Mouse (Mus musculus) hindbrain, postnatal 0 days (tissue): ENCODE results near the gene Erh. TPM values are rescaled to one million over a fixed set of nuclear protein-coding genes. Genes with fewer than 3 reads are reported as not detected.

Source experiments
- ATAC-seq: fragments of 200-750 bp; cut with Nextera tagmentation; 2 replicates; pipeline ENCODE4 v1.8.0; 2017; ENCODE audit warnings: mild to moderate bottlenecking, moderate TSS enrichment, moderate library complexity
- DNase-seq: peaks from one replicate; pipeline ENCODE4 v3.0.0-alpha.2; 2015; ENCODE audit warnings: low spot score
- H3K27ac ChIP-seq: fragments of 300-500 bp; sonication (generic); 2 replicates; pipeline ENCODE4 v1.5.1; 2014; ENCODE audit warnings: mild to moderate bottlenecking
- H3K27me3 ChIP-seq: fragments of 300-500 bp; sonication (generic); 2 replicates; pipeline ENCODE4 v1.6.1; 2014; ENCODE audit warnings: low read length, mixed read lengths; ENCODE audit not compliant: insufficient read depth
- H3K36me3 ChIP-seq: fragments of 300-500 bp; sonication (generic); 2 replicates; pipeline ENCODE4 v1.6.1; 2014; ENCODE audit warnings: low read length, mixed read lengths; ENCODE audit not compliant: insufficient read depth
- H3K4me1 ChIP-seq: fragments of 300-500 bp; sonication (generic); 2 replicates; pipeline ENCODE4 v1.6.1; 2014; ENCODE audit warnings: antibody characterized with exemption, low read length, mixed read lengths; ENCODE audit not compliant: insufficient read depth
- H3K4me2 ChIP-seq: fragments of 300-500 bp; sonication (generic); 2 replicates; pipeline ENCODE4 v1.6.1; 2014; ENCODE audit warnings: low read depth, mild to moderate bottlenecking, low read length, moderate library complexity, mixed read lengths
- H3K4me3 ChIP-seq: fragments of 300-500 bp; sonication (generic); 2 replicates; pipeline ENCODE4 v1.5.1; 2014; ENCODE audit warnings: low read length
- H3K9ac ChIP-seq: fragments of 300-500 bp; sonication (generic); replicated peaks from 2 replicates; pipeline ENCODE4 v1.6.1; 2014; ENCODE audit warnings: mild to moderate bottlenecking, low read length, moderate library complexity, mixed read lengths
- H3K9me3 ChIP-seq: fragments of 300-500 bp; sonication (generic); 2 replicates; pipeline ENCODE4 v1.6.1; 2016; ENCODE audit warnings: low read length, mixed read lengths
- CTCF ChIP-seq: IDR thresholded peaks from 2 replicates; pipeline ENCODE4 v1.5.1; 2016; ENCODE audit warnings: antibody characterized with exemption, control low read depth, low read depth
- WGBS: fragments of 180-500 bp; shearing (Covaris S2); extraction: QIAGEN DNeasy Blood & Tissue Kit; methylation state at CpG from one replicate; pipeline ENCODE4 v1.1.7; 2014; 5-methylcytosine and 5-hydroxymethylcytosine counted together
- polyA plus RNA-seq: library from polyadenylated mRNA; unstranded; fragments of >200 nt; fragmentation: Nextera tagmentation; extraction: Ambion mirVana; gene quantifications from 2 replicates; pipeline ENCODE4 v1.2.1, GENCODE M21; 2015
- total RNA-seq: library from RNA; depleted of rRNA; stranded (reverse); fragments of >200 nt; gene quantifications from 2 replicates; pipeline ENCODE4 v1.2.3, GENCODE M21; 2014

The Erh gene
- total and polyA plus RNA-seq, 2 experiments from 2014 or later = 62.1 to 295 TPM

DNA sequence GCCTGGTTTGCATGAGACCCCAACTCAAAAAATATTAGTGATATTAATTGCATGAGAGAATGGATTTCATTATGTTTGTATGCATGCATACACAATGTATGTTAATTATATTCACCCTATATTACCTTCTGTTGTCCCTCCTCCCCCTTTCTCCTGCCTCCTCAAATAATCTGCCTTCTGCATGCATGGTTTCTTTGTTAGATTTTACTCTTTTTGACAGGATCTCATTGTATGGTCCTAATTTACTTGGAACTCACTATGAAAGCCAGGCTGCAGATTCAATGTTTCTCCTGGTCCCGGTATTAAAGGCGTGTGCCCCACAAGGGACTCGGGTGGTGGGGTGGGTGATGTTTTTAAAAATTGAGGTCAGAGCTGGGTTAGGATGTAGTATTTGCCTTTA lies 40.2 kb upstream of the Erh start:
- Histone ChIP-seq H3K9me3 (no peaks in the 10 kb centered on the region), H3K27me3 (no peaks in the 10 kb centered on the region), H3K9ac (no peak overlapping the region), H3K4me2 (no peak overlapping the region), H3K36me3 (no peaks in the 10 kb centered on the region), H3K27ac (no peak overlapping the region), H3K4me3 (no peak overlapping the region), H3K4me1 (peaks cover 6% of the 10 kb centered on the region; the same call in 1 of the 2 replicates)
- no peak for TF ChIP-seq CTCF
- DNase-seq = no peak
- ATAC-seq = no peak
- 63% methylated on average over 3 of the region's 3 CpGs for WGBS

DNA sequence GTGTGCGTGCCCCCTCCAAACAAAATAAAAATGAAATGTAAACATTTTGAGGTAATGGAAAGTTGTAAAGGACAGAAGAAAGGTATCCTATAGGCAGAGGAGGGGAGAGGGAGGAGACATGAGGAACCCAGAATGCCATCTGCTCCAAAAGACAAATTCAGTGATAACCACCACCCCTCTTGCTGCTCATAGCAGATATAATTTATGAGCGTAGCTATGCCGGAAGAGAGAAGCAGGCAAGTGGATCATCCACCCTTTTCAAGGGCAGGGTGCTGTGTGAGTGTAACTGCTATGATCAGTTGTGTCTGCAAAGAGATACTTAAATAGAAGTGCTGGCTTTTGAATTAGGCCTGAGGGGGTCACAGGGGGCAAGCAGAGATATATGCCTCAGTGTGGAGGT lies 39.4 kb upstream of the Erh start:
- 96% methylated on average over 3 of the region's 3 CpGs for WGBS
- Histone ChIP-seq H3K4me1 (peaks cover 6% of the 10 kb centered on the region; the same call in 1 of the 2 replicates), H3K27ac (no peak overlapping the region), H3K27me3 (no peaks in the 10 kb centered on the region), H3K4me3 (no peak overlapping the region), H3K4me2 (no peak overlapping the region), H3K9ac (no peak overlapping the region), H3K36me3 (0 out of 2 replicates have a peak, but pooled peaks cover 3% of the 10 kb centered on the region), H3K9me3 (no peaks in the 10 kb centered on the region)
- no peak for TF ChIP-seq CTCF
- DNase-seq = no peak
- no peak for ATAC-seq

DNA sequence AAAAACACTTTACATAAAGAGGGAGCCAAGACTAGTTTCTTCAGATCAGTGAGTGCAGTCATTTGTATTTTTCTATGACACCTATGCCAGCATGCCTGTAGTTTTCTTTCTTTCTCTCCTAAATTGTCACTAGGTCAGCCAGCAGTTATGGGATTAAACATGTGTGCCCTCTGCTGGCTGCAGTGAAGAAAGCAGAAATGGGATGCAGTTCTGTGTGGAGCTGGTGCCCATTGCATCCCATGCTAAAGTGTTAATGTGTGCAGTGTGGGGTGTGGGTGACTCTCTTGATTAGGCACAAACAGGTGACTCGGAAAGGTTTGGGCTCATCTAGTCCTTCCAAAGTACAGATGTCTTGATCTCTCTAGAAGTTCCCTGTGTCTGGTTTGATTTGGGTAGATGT lies 37.2 kb upstream of the Erh start:
- peak; percentile 70 for DNase-seq
- peak; percentile 56 for ATAC-seq

DNA sequence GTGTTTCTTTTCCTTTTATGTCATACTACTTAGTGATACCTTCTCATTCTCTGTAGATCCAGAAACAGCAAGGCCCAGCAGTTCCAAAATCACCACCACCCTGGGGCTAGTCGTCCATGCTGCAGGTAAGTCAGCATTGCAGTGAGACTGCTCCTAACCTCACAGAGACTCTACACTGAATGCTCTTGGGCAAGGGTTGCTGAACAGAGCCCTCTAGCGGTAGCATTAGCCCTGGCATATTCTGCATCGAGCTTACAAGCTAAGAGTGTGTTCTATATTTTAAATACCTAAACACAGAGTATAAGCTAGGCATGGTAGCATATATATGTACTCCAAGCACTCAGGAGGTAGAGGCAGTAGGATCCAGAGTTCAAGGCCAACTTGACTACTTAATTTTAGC lies 29.0 kb upstream of the Erh start:
- Histone ChIP-seq H3K4me1 (no peaks in the 10 kb centered on the region), H3K4me2 (no peak overlapping the region), H3K4me3 (no peak overlapping the region), H3K9me3 (no peaks in the 10 kb centered on the region), H3K36me3 (peaks cover 25% of the 10 kb centered on the region; the same call in 1 of the 2 replicates), H3K27me3 (no peaks in the 10 kb centered on the region), H3K27ac (no peak overlapping the region), H3K9ac (no peak overlapping the region)
- DNase-seq (peak; percentile 81), ATAC-seq (0 out of 2 replicates have a peak, but pooled peaks have one; percentile 51)
- WGBS = 13% methylated on average over 3 of the region's 3 CpGs
- TF ChIP-seq CTCF = peak; percentile 83

More for the DNA sequence above, 37.2 kb upstream of the Erh start:
- H3K27ac ChIP-seq = no peak overlapping the region
- H3K4me3 ChIP-seq = no peak overlapping the region
- no peak overlapping the region for H3K4me2 ChIP-seq
- 63% methylated on average over 1 of the region's 1 CpGs for WGBS
- no peaks in the 10 kb centered on the region for H3K9me3 ChIP-seq
- no peaks in the 10 kb centered on the region for H3K27me3 ChIP-seq
- no peaks in the 10 kb centered on the region for H3K4me1 ChIP-seq
- TF ChIP-seq CTCF = peak; percentile 85
- no peak overlapping the region for H3K9ac ChIP-seq
- H3K36me3 ChIP-seq = 0 out of 2 replicates have a peak, but pooled peaks cover 14% of the 10 kb centered on the region

DNA sequence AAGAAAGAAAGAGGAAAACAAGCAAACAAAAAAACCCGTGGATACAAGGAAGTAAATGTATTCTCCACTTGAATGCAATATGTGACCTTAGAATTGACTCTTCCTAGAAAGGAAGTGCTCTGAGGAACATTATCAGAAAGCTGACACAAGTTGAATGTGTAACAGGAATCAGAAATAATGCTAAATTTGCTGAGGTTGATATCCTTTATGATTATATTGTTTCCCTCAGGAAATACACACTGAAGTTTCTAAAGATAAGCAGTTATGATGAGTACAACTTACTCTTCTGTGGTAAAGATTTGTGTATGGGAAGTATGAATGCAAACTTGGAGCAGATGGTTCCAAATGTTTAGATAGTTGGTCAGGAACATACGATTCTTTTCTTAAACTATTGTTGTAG lies 24.2 kb upstream of the Erh start:
- H3K27me3 ChIP-seq = no peaks in the 10 kb centered on the region
- H3K9ac ChIP-seq = no peak overlapping the region
- no peaks in the 10 kb centered on the region for H3K9me3 ChIP-seq
- DNase-seq = no peak
- H3K27ac ChIP-seq = no peak overlapping the region
- H3K4me3 ChIP-seq = no peak overlapping the region
- TF ChIP-seq CTCF = no peak
- peaks cover 5% of the 10 kb centered on the region; the same call in 1 of the 2 replicates for H3K36me3 ChIP-seq
- H3K4me1 ChIP-seq = no peaks in the 10 kb centered on the region
- ATAC-seq = no peak
- H3K4me2 ChIP-seq = no peak overlapping the region
- 88% methylated on average over 2 of the region's 2 CpGs for WGBS

DNA sequence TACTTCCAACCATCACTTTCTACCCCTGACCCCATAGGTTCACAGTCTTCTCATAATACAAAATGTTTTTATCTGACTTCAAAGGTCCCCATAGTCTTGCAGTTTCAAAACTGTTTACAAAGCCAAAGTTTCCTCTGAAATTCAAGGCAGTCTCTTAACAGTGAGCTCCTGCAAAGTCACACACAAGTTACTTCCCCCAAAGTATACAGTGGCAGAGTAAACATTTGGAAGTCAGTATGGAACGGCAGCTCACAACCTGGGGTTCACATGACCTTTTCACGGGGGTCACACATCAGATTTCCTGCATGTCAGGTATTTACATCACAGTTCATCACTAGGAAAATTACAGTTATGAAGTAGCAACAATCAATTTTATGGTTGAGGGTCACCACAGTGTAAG lies 19.8 kb upstream of the Erh start:
- Histone ChIP-seq H3K4me2 (no peak overlapping the region), H3K9me3 (no peaks in the 10 kb centered on the region), H3K4me3 (no peak overlapping the region), H3K27ac (no peak overlapping the region), H3K9ac (no peak overlapping the region), H3K36me3 (peaks cover 10% of the 10 kb centered on the region; the same call in 1 of the 2 replicates), H3K27me3 (no peaks in the 10 kb centered on the region), H3K4me1 (no peaks in the 10 kb centered on the region)
- TF ChIP-seq CTCF = no peak
- ATAC-seq = no peak
- WGBS = 81% methylated on average over 2 of the region's 2 CpGs
- no peak for DNase-seq

DNA sequence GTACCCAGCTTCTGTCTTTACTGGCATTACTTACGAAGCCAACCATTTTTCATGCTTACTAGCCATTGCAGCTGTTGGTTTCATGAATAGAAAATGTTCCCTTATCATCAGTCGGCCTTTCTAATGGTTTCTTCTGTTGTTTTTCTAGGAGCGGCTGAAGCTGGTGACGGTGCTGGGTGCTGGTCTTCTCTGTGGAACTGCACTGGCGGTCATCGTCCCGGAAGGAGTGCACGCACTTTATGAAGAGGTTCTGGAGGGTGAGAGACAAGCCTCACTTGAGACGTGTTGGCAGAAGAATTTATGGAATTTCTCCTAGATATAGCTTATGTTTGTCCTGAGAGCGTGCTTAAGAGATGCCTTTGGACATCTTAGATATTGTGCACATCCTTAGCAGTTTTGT lies 18.2 kb upstream of the Erh start:
- Histone ChIP-seq H3K36me3 (peaks cover 10% of the 10 kb centered on the region; the same call in 1 of the 2 replicates), H3K4me1 (no peaks in the 10 kb centered on the region), H3K27me3 (no peaks in the 10 kb centered on the region), H3K4me2 (no peak overlapping the region), H3K9me3 (no peaks in the 10 kb centered on the region), H3K27ac (no peak overlapping the region), H3K9ac (no peak overlapping the region), H3K4me3 (no peak overlapping the region)
- 93% methylated on average over 10 of the region's 10 CpGs for WGBS
- TF ChIP-seq CTCF = no peak
- DNase-seq (no peak), ATAC-seq (no peak)
